Mouse (Mus musculus) bone marrow, adult 2 months (tissue): ENCODE measurements around the gene Safb.

Experiments
- CTCF ChIP-seq: fragments of 200-500 bp; IDR thresholded peaks from 2 replicates; pipeline ENCODE4 v1.5.1; 2011; ENCODE audit warnings: low read length, control low read depth; ENCODE audit not compliant: control insufficient read depth, insufficient read depth
- POLR2A ChIP-seq: fragments of 200-500 bp; IDR thresholded peaks from 2 replicates; pipeline ENCODE4 v1.6.1; 2011; ENCODE audit warnings: low read depth, mild to moderate bottlenecking, control low read depth, low read length, borderline replicate concordance; ENCODE audit not compliant: control insufficient read depth

- TF ChIP-seq CTCF, result no peak
- TF ChIP-seq POLR2A, result no peak
Observed at GRCm38 (mm10) chr17:56548605-56549105, 36.0 kb upstream of the Safb start.
